Mouse (Mus musculus) embryonic fibroblast, embryonic 13.5 days (primary cell): ENCODE measurements around the gene Ugt1a7c.

Experiments used
- CTCF ChIP-seq: IDR thresholded peaks from 2 replicates; pipeline ENCODE4 v1.5.1; 2011; ENCODE audit warnings: mild to moderate bottlenecking, control low read depth, low read length, moderate library complexity, borderline replicate concordance; ENCODE audit not compliant: insufficient read depth
- POLR2A ChIP-seq: IDR thresholded peaks from 2 replicates; pipeline ENCODE4 v1.6.1; 2011; ENCODE audit warnings: low read depth, mild to moderate bottlenecking, control low read depth, low read length, moderate library complexity

DNA sequence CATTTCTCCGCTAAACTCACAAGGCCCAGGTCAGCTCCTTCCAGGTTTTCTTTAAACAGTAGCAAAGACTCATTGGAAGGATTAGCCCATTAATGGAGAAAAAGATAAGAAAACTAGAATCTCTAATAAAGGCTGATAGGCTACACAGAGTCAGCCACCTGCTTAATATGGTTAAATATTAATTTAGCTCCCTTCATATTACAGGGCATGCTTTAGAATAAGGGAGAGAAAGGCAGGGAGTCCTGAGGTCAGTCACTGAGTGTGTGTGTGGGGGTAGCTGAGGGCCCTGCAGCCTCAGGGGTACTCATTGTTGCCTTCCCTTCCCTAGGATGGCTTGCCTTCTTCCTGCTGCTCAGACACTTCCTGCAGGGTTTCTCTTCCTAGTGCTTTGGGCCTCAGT lies 43.3 kb downstream of the Ugt1a7c start:
- no peak for TF ChIP-seq POLR2A
- TF ChIP-seq CTCF = no peak
